Mouse (Mus musculus) lung, adult 2 months (tissue): ENCODE results near the gene Megf8. TPM values are rescaled to one million over a fixed set of nuclear protein-coding genes. Genes with fewer than 3 reads are reported as not detected.
A peak's percentile ranks its signal among the peaks of the same experiment; 100 is the strongest.

Source experiments
- DNase-seq: peaks from one replicate; pipeline ENCODE4 v3.0.0; 2022
- H3K4me1 ChIP-seq: fragments of 200-500 bp; 2 replicates; pipeline ENCODE4 v1.6.1; 2011; ENCODE audit warnings: low read length; ENCODE audit not compliant: control insufficient read depth, insufficient read depth
- H3K4me3 ChIP-seq: fragments of 200-500 bp; replicated peaks from 2 replicates; pipeline ENCODE3; 2011; ENCODE audit warnings: low read depth, mild to moderate bottlenecking, control low read depth, low read length; ENCODE audit errors: extremely low read depth
- CTCF ChIP-seq: fragments of 200-500 bp; IDR thresholded peaks from 2 replicates; pipeline ENCODE4 v1.5.1; 2011; ENCODE audit warnings: mild to moderate bottlenecking, low read length, control low read depth; ENCODE audit not compliant: insufficient read depth
- POLR2A ChIP-seq: fragments of 200-500 bp; IDR thresholded peaks from 2 replicates; pipeline ENCODE4 v1.6.1; 2011; ENCODE audit warnings: low read depth, mild to moderate bottlenecking, control low read depth, low read length, borderline replicate concordance; ENCODE audit errors: extremely low read depth
- WGBS: fragments of 180-500 bp; shearing (Covaris S2); methylation state at CpG from one replicate; pipeline ENCODE4 v1.1.7; 2018; 5-methylcytosine and 5-hydroxymethylcytosine counted together
- polyA plus RNA-seq: library from polyadenylated mRNA; depleted of rRNA; stranded (reverse); fragments of >200 nt; gene quantifications from 2 replicates; pipeline ENCODE4 v1.2.3, GENCODE M21; 2012

The Megf8 gene
- polyA plus RNA-seq, 1 experiment = 46.8 TPM

DNA sequence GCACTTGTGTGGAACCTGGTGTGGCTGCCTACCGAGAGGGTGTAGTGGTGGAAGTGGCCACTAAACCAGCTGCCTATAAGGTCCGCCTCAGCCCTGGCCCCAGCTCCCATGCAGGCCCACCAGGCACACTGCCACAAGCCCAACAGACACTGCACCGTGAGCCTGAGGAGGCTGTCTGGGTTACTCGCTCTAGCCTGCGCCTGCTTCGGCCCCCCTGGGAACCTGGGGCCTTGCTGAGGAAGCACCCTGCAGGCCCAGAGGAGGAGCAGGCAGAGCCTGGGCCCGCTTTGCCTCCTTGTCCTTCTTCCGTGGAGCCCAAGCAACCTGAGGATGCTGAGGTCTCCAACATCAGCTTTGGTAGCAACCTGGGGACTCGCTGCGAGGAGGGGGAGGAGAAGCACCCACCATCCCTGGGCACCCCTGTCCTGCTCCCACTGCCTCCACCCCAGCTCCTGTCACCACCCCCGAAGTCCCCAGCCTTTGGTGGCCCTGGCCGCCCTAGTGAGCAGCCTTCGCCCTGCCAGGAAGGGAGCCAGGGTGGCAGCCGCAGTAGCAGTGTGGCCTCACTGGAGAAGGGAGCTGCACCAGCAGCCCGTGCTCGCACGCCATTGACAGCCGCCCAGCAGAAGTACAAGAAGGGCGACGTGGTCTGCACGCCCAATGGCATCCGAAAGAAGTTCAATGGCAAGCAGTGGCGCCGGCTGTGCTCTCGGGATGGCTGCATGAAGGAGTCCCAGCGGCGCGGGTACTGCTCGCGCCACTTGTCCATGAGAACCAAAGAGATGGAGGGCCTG is 45.1 kb upstream of the Megf8 start:
- WGBS = 88% methylated on average over 30 of the region's 30 CpGs
- no peak for DNase-seq
- H3K4me3 ChIP-seq = no peak overlapping the region
- TF ChIP-seq CTCF (no peak), POLR2A (no peak)
- peaks cover 14% of the 10 kb centered on the region for H3K4me1 ChIP-seq

DNA sequence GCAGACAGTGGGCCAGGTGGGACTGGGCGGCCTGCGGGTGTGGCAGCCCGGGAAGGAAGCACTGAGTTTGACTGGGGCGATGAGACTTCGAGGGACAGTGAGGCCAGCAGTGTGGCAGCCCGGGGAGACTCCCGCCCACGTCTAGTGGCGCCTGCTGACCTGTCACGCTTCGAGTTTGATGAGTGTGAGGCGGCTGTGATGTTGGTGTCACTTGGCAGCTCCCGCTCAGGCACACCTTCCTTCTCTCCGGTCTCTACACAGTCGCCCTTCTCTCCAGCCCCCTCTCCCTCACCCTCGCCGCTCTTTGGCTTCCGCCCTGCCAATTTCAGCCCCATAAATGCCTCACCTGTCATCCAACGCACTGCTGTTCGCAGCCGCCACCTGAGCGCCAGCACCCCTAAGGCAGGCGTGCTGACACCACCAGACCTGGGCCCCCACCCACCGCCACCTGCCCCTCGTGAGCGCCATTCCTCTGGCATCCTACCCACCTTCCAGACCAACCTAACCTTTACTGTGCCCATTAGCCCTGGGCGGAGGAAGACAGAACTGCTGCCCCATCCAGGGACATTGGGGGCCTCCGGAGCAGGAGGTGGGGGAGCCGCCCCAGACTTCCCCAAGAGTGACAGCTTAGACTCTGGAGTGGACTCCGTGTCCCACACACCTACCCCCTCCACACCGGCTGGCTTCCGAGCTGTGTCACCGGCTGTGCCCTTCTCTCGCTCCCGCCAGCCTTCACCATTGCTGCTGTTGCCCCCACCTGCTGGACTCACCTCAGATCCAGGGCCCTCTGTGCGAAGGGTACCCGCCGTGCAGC is 44.3 kb upstream of the Megf8 start:
- no peak for DNase-seq
- no peak for TF ChIP-seq POLR2A
- WGBS = 85% methylated on average over 38 of the region's 38 CpGs
- Histone ChIP-seq H3K4me3 (no peak overlapping the region), H3K4me1 (peaks cover 17% of the 10 kb centered on the region)

DNA sequence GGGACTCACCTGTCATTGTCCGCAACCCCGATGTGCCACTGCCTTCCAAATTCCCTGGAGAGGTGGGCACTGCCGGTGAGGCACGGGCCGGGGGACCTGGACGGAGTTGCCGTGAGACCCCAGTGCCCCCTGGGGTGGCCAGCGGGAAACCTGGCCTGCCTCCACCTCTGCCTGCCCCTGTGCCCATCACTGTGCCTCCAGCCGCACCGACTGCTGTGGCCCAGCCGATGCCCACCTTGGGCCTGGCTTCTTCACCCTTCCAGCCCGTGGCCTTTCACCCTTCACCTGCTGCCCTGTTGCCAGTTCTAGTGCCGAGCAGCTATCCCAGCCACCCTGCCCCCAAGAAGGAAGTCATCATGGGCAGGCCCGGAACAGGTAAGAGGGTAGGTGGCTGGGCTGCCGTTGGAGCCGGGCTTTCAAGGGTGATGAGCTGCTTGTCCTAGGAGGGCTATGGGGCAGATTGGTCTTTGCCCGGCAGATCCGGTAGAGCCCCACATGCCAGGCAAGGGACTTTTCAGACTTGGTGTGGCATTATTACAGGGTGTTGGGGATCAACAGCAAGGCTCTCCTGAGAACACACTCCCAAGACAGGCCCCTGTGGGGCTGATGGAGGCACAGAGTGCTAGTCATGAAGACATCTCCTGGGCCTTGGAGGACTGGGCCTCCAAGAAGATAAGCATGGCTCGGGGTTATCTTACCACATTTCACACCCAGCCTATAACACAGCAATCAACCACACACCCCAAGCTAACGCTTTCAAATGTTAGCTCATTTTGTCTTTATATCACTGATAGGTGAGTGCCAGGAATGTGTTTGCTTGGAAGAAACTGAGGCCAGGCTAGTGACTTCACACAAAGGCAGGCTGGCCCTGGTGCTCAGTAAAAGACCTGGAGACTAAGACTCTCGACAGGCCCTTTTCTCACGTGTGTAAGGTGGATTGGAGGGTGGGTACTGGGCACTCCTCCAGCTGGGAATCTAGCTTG is 43.4 kb upstream of the Megf8 start:
- WGBS = 83% methylated on average over 22 of the region's 22 CpGs
- TF ChIP-seq POLR2A = no peak
- no peak for TF ChIP-seq CTCF
- no peak for DNase-seq
- Histone ChIP-seq H3K4me1 (peaks cover 20% of the 10 kb centered on the region), H3K4me3 (no peak overlapping the region)

DNA sequence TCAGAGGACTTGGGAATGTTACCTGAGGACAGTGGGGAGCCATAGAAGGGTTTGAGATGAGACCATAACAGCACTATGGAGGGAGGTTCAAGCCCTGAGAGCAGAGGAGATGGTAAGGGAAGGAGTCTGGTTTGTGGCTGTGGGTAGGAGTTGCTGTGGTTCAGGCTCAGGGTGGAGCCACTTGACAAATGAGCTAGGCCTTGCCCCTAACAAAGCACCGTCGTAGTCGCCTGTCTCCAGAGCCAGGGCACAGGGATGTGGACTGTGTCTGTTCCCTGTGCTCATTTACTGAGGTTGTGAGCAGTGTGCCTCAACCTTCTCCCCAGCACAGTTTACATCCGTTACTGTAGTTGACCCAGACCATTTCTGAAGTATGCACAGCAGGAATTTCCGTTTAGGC is 42.4 kb upstream of the Megf8 start:
- no peak for TF ChIP-seq POLR2A
- TF ChIP-seq CTCF = no peak
- no peak for DNase-seq
- peaks cover 16% of the 10 kb centered on the region for H3K4me1 ChIP-seq
- 35% methylated on average over 5 of the region's 5 CpGs for WGBS
- H3K4me3 ChIP-seq = no peak overlapping the region

DNA sequence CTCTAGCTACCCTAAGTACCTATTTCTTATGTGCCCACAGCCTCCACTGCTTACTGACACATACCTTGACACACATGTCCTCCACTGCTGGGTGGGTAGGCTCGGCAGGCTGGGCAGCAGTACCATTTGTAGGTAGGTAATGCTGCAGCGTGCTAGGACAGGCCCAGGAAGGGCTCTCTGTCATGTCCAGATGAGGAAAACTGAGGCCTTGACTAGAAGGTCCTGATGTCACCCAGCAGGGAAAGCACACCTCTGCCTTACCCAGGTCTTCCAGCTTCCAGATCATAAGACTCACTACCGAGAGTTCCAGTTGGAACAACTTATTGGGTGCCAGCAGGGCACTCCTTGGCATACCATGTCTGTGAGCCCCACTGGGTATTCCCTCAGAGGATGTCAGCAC is 42.0 kb upstream of the Megf8 start:
- WGBS = 84% methylated on average over 3 of the region's 3 CpGs
- H3K4me1 ChIP-seq = peaks cover 15% of the 10 kb centered on the region
- no peak for TF ChIP-seq CTCF
- TF ChIP-seq POLR2A = no peak
- no peak overlapping the region for H3K4me3 ChIP-seq
- DNase-seq = no peak

DNA sequence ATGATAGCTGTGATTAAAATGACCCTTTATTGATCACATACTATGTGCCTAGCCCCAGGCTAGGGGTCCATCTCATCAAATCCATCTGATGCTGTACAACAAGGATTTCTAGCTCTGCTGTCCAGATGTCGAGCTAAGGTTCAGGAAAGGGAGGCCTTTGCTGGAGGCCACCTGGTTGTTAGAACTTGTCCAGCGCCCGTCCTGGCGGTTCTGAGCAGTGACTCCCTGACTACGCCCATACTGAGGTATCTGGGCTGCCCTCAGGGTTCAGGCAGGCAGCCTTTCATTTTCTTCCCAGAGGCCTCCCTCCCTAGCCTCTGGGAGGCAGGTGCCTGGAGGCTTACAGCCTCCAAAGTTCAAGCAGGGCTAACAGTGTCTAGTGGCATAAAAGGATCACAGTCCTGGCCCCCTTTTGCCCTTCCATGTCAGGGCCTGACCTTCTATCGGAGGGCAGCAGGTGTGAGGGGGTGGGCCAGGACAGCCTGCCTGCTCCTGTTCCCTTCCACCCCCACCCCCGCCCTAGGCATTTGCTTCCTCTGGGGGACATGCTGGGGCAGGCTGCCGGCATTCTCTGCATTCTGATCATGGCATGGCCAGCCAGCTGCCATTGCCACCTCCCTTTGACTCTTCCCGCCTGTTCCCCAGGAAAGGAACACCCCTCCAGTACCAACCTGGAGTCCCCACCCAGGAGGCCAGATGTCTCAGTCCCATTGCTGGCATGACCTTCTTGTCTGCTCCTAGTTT is 41.2 kb upstream of the Megf8 start:
- H3K4me1 ChIP-seq = peaks cover 21% of the 10 kb centered on the region
- no peak overlapping the region for H3K4me3 ChIP-seq
- WGBS = 62% methylated on average over 9 of the region's 9 CpGs
- no peak for DNase-seq
- TF ChIP-seq POLR2A = no peak

DNA sequence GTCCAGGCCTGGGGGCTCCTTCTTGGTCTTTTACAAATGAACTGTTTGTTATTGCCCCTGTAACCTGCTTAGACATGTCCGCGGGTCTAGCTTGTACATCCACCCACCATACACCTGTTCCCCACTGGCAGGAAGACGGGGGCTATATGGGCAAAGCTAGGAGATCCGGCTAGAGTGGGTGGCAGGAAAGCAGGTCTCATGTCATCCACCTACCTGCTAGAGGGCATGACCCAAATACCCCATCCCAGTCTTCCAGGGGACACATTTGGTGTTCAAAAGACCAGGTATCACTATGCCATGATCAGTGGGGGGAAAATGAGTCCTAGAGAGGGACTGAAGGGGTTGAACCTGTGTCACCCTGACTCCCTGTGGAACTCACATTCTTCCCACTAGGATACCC is 39.6 kb upstream of the Megf8 start:
- TF ChIP-seq CTCF = no peak
- no peak for TF ChIP-seq POLR2A
- 70% methylated on average over 4 of the region's 4 CpGs for WGBS
- no peak overlapping the region for H3K4me3 ChIP-seq
- H3K4me1 ChIP-seq = peaks cover 31% of the 10 kb centered on the region
- DNase-seq = no peak

DNA sequence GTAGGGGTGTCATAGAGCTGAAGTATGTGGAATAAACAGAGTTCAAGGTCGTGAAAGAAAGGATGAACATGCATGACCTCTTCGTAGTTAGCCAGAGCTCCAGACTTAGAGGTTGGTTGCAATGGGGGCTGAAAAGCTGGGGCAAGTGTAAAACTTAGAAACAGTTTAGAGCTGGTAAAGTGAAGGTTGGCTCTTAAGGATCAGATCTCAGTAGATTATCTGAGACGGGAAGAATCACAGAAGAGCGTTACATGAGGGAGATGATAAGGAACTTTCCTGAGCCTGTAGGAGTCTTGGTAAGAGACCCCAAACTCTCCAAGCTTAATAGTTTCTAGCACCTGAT is 39.0 kb upstream of the Megf8 start:
- Histone ChIP-seq H3K4me1 (peaks cover 33% of the 10 kb centered on the region), H3K4me3 (peak overlapping the region; percentile 87)
- 3% methylated on average over 4 of the region's 4 CpGs for WGBS
- DNase-seq = no peak
- TF ChIP-seq CTCF = no peak
- no peak for TF ChIP-seq POLR2A

DNA sequence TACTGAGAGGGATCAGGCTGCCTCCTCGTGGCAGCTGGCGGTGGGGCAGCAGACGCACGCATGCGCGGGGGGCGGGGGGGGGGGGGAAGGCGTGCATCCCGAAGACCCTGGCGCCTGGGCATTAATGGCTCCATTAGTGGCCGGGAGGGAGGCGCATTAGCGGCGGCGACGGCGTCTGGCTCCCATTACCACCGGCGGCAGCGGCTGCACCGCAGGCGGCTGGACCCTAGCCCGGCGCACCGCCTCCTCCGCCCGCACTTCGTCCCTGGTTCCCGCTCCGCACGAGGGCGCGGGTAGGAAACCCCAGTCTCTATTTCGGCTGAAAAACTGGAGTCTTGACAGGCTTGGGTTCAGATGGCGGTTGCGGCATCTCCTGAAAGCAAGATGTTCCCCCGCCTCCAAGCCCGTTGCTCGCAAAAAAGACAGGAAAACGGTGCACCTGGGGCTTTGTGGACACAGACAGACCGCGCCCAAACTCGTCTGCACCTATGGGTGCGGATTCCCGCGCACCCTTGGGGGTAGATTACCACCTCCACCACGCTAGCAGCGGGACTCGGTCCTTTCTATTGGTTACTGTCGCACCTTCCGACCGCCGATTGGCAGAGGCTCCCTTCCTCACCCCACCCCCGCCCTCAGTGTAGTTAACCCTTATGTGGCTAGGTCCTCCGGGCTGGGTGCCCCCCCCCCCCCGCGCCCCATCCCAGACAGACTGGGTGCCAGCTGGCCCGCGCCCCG is 38.5 kb upstream of the Megf8 start:
- 1% methylated on average over 50 of the region's 60 CpGs for WGBS
- Histone ChIP-seq H3K4me1 (peaks cover 38% of the 10 kb centered on the region), H3K4me3 (peak overlapping the region; percentile 87)
- peak; percentile 86 for DNase-seq
- TF ChIP-seq CTCF (peak; percentile 66), POLR2A (peak; percentile 68; the same call in 1 of the 2 replicates)
